Mouse (Mus musculus): ENCODE results near the gene Cacna1d. TPM values are rescaled to one million over a fixed set of nuclear protein-coding genes. Genes with fewer than 3 reads are reported as not detected.
A peak's percentile ranks its signal among the peaks of the same experiment; 100 is the strongest.

Gene Cacna1d
- total and polyA plus RNA-seq, 3 experiments, result not detected

DNA sequence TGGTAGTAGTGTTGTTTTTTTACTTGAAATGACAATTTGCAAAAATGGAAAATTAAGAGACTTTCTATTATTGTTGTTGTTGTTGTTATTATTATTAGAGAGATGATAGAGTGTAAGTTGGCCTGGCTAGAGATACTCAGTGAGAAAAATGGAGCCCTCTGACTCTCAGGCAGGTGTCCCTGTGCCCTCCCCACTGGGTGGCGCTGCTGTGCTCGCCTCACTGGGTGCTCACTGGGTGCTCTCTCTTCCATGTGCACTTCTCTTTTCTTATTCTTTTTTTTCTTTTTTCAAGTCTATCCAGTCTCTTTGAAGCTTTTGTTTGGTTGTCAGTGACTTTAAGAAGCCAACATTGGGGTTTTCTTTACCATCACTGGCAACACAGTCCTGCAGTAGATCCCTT, 463.9 kb downstream of the Cacna1d start:
- Histone ChIP-seq H3K27ac (ENCODE audit: control insufficient read depth, low read depth, low read length) (no peak overlapping the region), H3K9ac (ENCODE audit: control insufficient read depth, low read depth, low read length, poor library complexity, severe bottlenecking) (no peak overlapping the region), H3K79me2 (ENCODE audit: control insufficient read depth, insufficient read depth, low read length, poor library complexity) (no peaks in the 10 kb centered on the region), H3K9me3 (replicated peaks; ENCODE audit: insufficient read depth, low read length) (no peaks in the 10 kb centered on the region), H3K4me3 (ENCODE audit: control insufficient read depth in 1 of 2, insufficient read depth in 1 of 2, low read depth in 2 of 2, low read length in 2 of 2) (no peak overlapping the region), H3K27me3 (ENCODE audit: control insufficient read depth in 1 of 2, insufficient read depth in 2 of 2, low read length in 2 of 2) (no peaks in the 10 kb centered on the region), H3K4me1 (ENCODE audit: control insufficient read depth in 1 of 2, insufficient read depth in 2 of 2, low read length in 2 of 2) (peaks cover 3 to 6% of the 10 kb centered on the region in 2 experiments; a peak in 3 of 4 replicates), H3K36me3 (ENCODE audit: control insufficient read depth in 1 of 2, insufficient read depth in 2 of 2, low read length in 2 of 2) (peaks cover 0 to 6% of the 10 kb centered on the region in 2 experiments; a peak in 2 of 4 replicates)
- TF ChIP-seq CTCF (IDR thresholded peaks at IDR 0.05 in 2 of 3, conservative IDR thresholded peaks at IDR 0.05 in 1 of 3; ENCODE audit: control insufficient read depth in 1 of 3, insufficient read depth in 1 of 3, low read depth in 2 of 3, low read length in 3 of 3, poor library complexity in 1 of 3, severe bottlenecking in 1 of 3), result peak; percentile 47 to 77 (median 62)
- TF ChIP-seq SMC3 (IDR thresholded peaks at IDR 0.05; ENCODE audit: low read depth, low read length), result peak; percentile 58
- no peak for TF ChIP-seq HCFC1 (IDR thresholded peaks at IDR 0.05; ENCODE audit: low read depth, low read length)
- no peak for TF ChIP-seq RCOR1 (IDR thresholded peaks at IDR 0.05; ENCODE audit: low read depth, low read length)
- TF ChIP-seq ZC3H11A (IDR thresholded peaks at IDR 0.05; ENCODE audit: low read depth, low read length), result 0 out of 2 replicates have a peak, but pooled peaks have one; percentile 18
- no peak for TF ChIP-seq TBP (IDR thresholded peaks at IDR 0.05; ENCODE audit: low read depth, low read length)
- no peak for TF ChIP-seq ZMIZ1 (IDR thresholded peaks at IDR 0.05; ENCODE audit: low read depth, low read length)
- TF ChIP-seq SIN3A (IDR thresholded peaks at IDR 0.05; ENCODE audit: low read length), result no peak
- TF ChIP-seq TCF12 (IDR thresholded peaks at IDR 0.05; ENCODE audit: low read depth, low read length), result no peak
- TF ChIP-seq USF1 (IDR thresholded peaks at IDR 0.05; ENCODE audit: low read depth, low read length), result no peak
- peak; percentile 37 for TF ChIP-seq RAD21 (IDR thresholded peaks at IDR 0.05; ENCODE audit: low read depth, low read length)
- peak; percentile 35 for DNase-seq (ENCODE audit: low read depth, low spot score)

DNA sequence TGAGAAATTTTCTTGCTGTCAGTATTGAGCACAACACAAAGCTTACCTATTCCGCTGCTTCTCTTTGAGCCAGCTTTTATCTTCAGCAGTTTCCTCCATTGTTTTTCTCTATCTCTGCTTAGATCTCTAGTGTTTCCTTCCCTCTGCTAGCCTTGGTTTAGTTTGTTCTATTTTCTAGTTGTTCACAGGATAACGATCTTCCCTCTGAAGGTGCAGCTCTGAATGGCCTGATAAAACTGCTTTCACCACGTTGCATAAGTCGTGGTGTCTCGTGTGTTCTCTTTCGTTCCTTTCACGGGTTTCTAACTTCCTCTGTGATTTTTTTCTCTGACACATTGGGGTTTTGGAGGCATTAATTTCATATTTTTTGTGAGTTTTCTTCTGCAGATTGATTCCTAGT, 466.9 kb downstream of the Cacna1d start:
- peak; percentile 46 for DNase-seq (ENCODE audit: low read depth, low spot score)
- TF ChIP-seq BHLHE40 (IDR thresholded peaks at IDR 0.05; ENCODE audit: borderline replicate concordance, low read depth, low read length) (0 out of 2 replicates have a peak, but pooled peaks have one; percentile 20), CHD1 (IDR thresholded peaks at IDR 0.05; ENCODE audit: low read depth, low read length) (no peak), MAZ (IDR thresholded peaks at IDR 0.05; ENCODE audit: low read depth, low read length) (no peak), MXI1 (IDR thresholded peaks at IDR 0.05; ENCODE audit: low read depth, low read length) (peak; percentile 42; the same call in 1 of the 2 replicates), TCF12 (IDR thresholded peaks at IDR 0.05; ENCODE audit: low read depth, low read length) (peak; percentile 70; the same call in 1 of the 2 replicates), RCOR1 (IDR thresholded peaks at IDR 0.05; ENCODE audit: low read depth, low read length) (peak; percentile 58; the same call in 1 of the 2 replicates), GATA1 (IDR thresholded peaks at IDR 0.05; ENCODE audit: low read depth, low read length) (peak; percentile 66), ZNF384 (IDR thresholded peaks at IDR 0.05; ENCODE audit: low read depth, low read length) (no peak), EP300 (IDR thresholded peaks at IDR 0.05; ENCODE audit: low read depth in 1 of 2, low read length in 2 of 2) (peak; percentile 40 to 68; a peak in 3 of 4 replicates), TBP (IDR thresholded peaks at IDR 0.05; ENCODE audit: low read depth, low read length) (no peak)
- no peak overlapping the region; the same call in 1 of the 2 replicates for H3K27ac ChIP-seq (ENCODE audit: control insufficient read depth, low read depth, low read length)

More for the DNA sequence above, 466.9 kb downstream of the Cacna1d start:
- Histone ChIP-seq H3K4me3 (ENCODE audit: control insufficient read depth in 1 of 2, insufficient read depth in 1 of 2, low read depth in 2 of 2, low read length in 2 of 2) (peak overlapping the region in 1 of 2 experiments; percentile 58; a peak in 1 of 4 replicates), H3K9me3 (replicated peaks; ENCODE audit: insufficient read depth, low read length) (no peaks in the 10 kb centered on the region), H3K9ac (ENCODE audit: control insufficient read depth, low read depth, low read length, poor library complexity, severe bottlenecking) (no peak overlapping the region), H3K4me1 (ENCODE audit: control insufficient read depth in 1 of 2, insufficient read depth in 2 of 2, low read length in 2 of 2) (peaks cover 3 to 6% of the 10 kb centered on the region in 2 experiments; a peak in 3 of 4 replicates), H3K27me3 (ENCODE audit: control insufficient read depth in 1 of 2, insufficient read depth in 2 of 2, low read length in 2 of 2) (no peaks in the 10 kb centered on the region), H3K36me3 (ENCODE audit: control insufficient read depth in 1 of 2, insufficient read depth in 2 of 2, low read length in 2 of 2) (peaks cover 0 to 6% of the 10 kb centered on the region in 2 experiments; a peak in 2 of 4 replicates), H3K79me2 (ENCODE audit: control insufficient read depth, insufficient read depth, low read length, poor library complexity) (no peaks in the 10 kb centered on the region)

Measured in MEL (cell line).